Mouse (Mus musculus) stomach, embryonic 16.5 days (tissue): ENCODE data around the gene Tnnt3. TPM values are rescaled to one million over a fixed set of nuclear protein-coding genes. Genes with fewer than 3 reads are reported as not detected.

Experiments
- ATAC-seq: fragments of 200-750 bp; cut with Nextera tagmentation; 2 replicates; pipeline ENCODE4 v1.8.0; 2017; ENCODE audit warnings: moderate number of reproducible peaks, moderate TSS enrichment; ENCODE audit not compliant: insufficient read depth, low FRiP score
- H3K27ac ChIP-seq: fragments of 300-500 bp; sonication (generic); 2 replicates; pipeline ENCODE4 v1.5.1; 2014; ENCODE audit warnings: low read length
- H3K27me3 ChIP-seq: fragments of 300-500 bp; sonication (generic); 2 replicates; pipeline ENCODE4 v1.6.1; 2014; ENCODE audit warnings: low read length, control low read depth, mixed read lengths; ENCODE audit not compliant: control insufficient read depth, insufficient read depth
- H3K36me3 ChIP-seq: fragments of 300-500 bp; sonication (generic); 2 replicates; pipeline ENCODE4 v1.6.1; 2014; ENCODE audit warnings: low read length; ENCODE audit not compliant: control insufficient read depth, insufficient read depth
- H3K4me1 ChIP-seq: fragments of 300-500 bp; sonication (generic); 2 replicates; pipeline ENCODE4 v1.6.1; 2014; ENCODE audit warnings: low read length, control low read depth, mixed read lengths; ENCODE audit not compliant: control insufficient read depth, insufficient read depth
- H3K4me2 ChIP-seq: fragments of 300-500 bp; sonication (generic); 2 replicates; pipeline ENCODE4 v1.6.1; 2014; ENCODE audit warnings: low read depth, low read length, mixed read lengths
- H3K4me3 ChIP-seq: fragments of 300-500 bp; sonication (generic); replicated peaks from 2 replicates; pipeline ENCODE4 v1.5.1; 2014; ENCODE audit warnings: mild to moderate bottlenecking, low read length
- H3K9ac ChIP-seq: fragments of 300-500 bp; sonication (generic); 2 replicates; pipeline ENCODE4 v1.6.1; 2014; ENCODE audit warnings: low read length
- H3K9me3 ChIP-seq: fragments of 300-500 bp; sonication (generic); replicated peaks from 2 replicates; pipeline ENCODE4 v1.6.1; 2016; ENCODE audit warnings: low read length, control low read depth; ENCODE audit not compliant: control insufficient read depth
- WGBS: fragments of 180-500 bp; shearing (Covaris S2); extraction: QIAGEN DNeasy Blood & Tissue Kit; methylation state at CpG from one replicate; pipeline ENCODE4 v1.1.7; 2014; 5-methylcytosine and 5-hydroxymethylcytosine counted together
- polyA plus RNA-seq: library from polyadenylated mRNA; unstranded; fragments of >200 nt; fragmentation: Nextera tagmentation; extraction: Ambion mirVana; gene quantifications from 2 replicates; pipeline ENCODE4 v1.2.1, GENCODE M21; 2015

Gene Tnnt3
- 12.0 and 208 TPM in 2 replicates for polyA plus RNA-seq

DNA sequence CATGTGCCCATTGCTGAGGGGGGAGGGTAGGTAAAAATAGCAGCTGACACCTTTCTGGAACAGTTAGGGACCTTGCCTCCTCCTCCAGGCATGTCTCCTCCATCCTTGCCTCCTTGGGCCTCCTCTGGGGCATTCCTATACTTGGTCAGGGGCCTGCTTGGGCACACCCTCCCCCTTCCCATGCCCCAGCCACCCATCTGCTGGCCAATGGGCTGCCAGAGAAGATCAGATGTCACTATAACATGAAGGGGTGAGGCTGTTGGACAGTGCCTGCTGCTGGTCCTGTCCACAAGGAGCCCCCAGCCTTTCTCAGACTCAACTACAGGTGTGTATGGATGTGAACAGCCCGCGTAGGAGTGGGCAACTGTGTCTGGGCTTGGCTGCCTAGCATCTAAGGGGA lies at the start of gene Tnnt3:
Gene Tnnt3, plus strand, starts transcription at position 262 of the 400 bp plus-strand sequence.
- no peak within 1 kb of the TSS for H3K4me3 ChIP-seq
- peak within 1 kb of the TSS; percentile 18; the same call in 1 of the 2 replicates for H3K27ac ChIP-seq
- no peak within 1 kb of the TSS for H3K4me2 ChIP-seq
- no peaks in the 10 kb centered on the region for H3K27me3 ChIP-seq
- WGBS, result 88% methylated on average over 2 of the region's 2 CpGs
- no peaks in the 10 kb centered on the region for H3K4me1 ChIP-seq
- no peak; the same call in 1 of the 2 replicates for ATAC-seq
- no peak within 1 kb of the TSS; the same call in 1 of the 2 replicates for H3K9ac ChIP-seq
- no peaks in the 10 kb centered on the region for H3K9me3 ChIP-seq
- peaks cover 8% of the 10 kb centered on the region; the same call in 1 of the 2 replicates for H3K36me3 ChIP-seq

DNA sequence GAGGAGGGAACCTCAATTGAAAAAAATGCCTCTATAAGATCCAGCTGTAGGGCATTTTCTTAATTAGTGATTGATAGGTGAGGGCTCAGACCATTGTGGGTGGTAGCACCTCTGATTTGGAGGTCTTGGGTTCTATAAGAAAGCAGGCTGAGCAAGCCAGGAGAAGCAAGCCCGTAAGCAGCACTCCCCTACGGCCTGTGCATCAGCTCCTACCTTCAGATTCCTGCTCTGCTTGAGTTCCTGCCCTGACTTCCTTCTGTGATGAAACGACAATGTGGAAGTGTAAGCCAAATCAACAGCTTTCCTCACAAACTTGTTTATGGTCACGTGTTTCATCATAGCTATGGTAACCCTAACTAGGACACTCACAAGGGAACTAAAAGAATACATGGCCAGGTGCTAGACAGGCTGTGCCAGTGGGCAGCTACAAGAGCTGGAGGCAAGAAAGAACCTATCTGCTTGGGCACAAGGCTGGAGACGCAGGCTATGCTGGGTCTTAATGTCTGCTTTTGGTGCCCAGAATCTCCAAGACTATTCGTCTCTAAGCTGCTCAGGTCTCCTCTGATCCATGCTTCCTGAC lies 49.5 kb upstream of the Tnnt3 start:
- no peaks in the 10 kb centered on the region for H3K9me3 ChIP-seq
- H3K4me2 ChIP-seq, result no peak overlapping the region
- H3K9ac ChIP-seq, result no peak overlapping the region
- no peak overlapping the region for H3K4me3 ChIP-seq
- H3K36me3 ChIP-seq, result no peaks in the 10 kb centered on the region
- H3K4me1 ChIP-seq, result peaks cover 4% of the 10 kb centered on the region; the same call in 1 of the 2 replicates
- peak overlapping the region; percentile 3; the same call in 1 of the 2 replicates for H3K27ac ChIP-seq
- whole genome bisulfite sequencing, result 69% methylated on average over 6 of the region's 6 CpGs
- H3K27me3 ChIP-seq, result no peaks in the 10 kb centered on the region
- no peak for ATAC-seq

DNA sequence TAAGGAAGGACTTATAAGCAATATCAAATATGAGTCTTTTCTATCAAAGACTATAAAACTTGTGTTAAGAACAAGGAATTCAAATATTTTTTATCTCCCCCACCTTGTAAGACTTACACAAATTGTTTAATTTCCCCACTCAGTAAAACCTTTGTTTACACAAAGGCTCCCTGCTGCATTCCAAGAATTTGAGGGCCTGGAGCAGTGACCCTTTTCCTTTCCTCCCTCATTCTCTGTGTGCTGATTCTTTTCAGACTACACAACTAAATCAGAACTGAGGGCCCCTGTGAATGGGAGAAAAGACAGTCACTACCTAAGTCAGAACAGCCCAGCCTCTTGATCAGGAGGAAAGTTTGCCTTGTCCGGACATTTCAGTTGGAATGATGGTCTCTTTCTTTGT lies 43.9 kb upstream of the Tnnt3 start:
- Histone ChIP-seq H3K4me1 (peaks cover 33% of the 10 kb centered on the region), H3K4me2 (no peak overlapping the region), H3K9me3 (no peaks in the 10 kb centered on the region), H3K27me3 (no peaks in the 10 kb centered on the region), H3K27ac (peak overlapping the region; percentile 95), H3K4me3 (no peak overlapping the region), H3K9ac (no peak overlapping the region; the same call in 1 of the 2 replicates), H3K36me3 (no peaks in the 10 kb centered on the region)
- ATAC-seq, result no peak
- WGBS, result 31% methylated on average over 1 of the region's 1 CpGs

DNA sequence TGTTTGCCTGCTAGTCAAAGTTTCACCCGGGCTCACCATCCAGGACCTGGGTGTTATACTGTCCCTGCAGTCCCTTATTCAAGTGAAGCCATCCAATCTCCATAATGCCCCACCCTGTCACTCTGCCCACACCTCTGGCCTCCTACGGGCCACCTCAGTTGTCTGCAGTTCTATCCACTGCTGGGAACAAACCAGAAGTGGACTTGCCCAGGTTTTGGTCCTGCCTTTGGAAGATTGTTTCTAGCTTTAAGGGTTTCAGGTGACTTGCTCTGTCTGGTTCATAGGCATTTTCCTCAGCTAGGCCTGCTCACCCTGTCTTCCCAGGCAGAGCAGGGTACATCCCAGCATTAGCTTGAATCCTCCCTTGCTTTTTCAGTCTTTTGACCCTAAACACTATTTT lies 43.4 kb upstream of the Tnnt3 start:
- H3K27me3 ChIP-seq, result no peaks in the 10 kb centered on the region
- ATAC-seq, result no peak
- peaks cover 33% of the 10 kb centered on the region for H3K4me1 ChIP-seq
- no peak overlapping the region for H3K4me3 ChIP-seq
- H3K27ac ChIP-seq, result peak overlapping the region; percentile 95
- no peaks in the 10 kb centered on the region for H3K9me3 ChIP-seq
- no peaks in the 10 kb centered on the region for H3K36me3 ChIP-seq
- H3K9ac ChIP-seq, result peak overlapping the region; percentile 50
- 45% methylated on average over 2 of the region's 2 CpGs for WGBS
- H3K4me2 ChIP-seq, result no peak overlapping the region

DNA sequence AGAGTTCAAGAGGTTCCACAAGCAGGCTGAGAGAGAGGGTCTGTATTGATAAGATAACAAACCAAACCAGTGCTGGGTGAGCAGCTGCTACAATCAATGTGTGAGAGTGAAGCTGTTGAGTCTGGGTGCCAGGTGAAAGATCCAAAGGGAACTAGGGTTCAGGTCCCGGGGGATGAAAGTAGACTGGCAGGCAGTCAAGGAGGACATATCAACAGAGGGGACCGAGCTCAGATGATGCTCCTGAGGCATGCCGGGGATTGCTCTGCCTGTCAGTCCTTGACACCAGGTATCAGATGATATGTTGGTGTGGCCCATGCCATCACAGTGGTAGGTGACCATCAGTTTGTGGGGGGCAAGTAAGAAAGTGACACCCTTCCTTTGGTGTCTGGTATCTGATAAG lies 41.8 kb upstream of the Tnnt3 start:
- H3K36me3 ChIP-seq, result no peaks in the 10 kb centered on the region
- peak overlapping the region; percentile 95 for H3K27ac ChIP-seq
- H3K27me3 ChIP-seq, result no peaks in the 10 kb centered on the region
- no peaks in the 10 kb centered on the region for H3K9me3 ChIP-seq
- no peak overlapping the region for H3K4me3 ChIP-seq
- peaks cover 33% of the 10 kb centered on the region for H3K4me1 ChIP-seq
- WGBS, result 60% methylated on average over 3 of the region's 3 CpGs
- H3K9ac ChIP-seq, result no peak overlapping the region
- ATAC-seq, result no peak
- H3K4me2 ChIP-seq, result no peak overlapping the region

DNA sequence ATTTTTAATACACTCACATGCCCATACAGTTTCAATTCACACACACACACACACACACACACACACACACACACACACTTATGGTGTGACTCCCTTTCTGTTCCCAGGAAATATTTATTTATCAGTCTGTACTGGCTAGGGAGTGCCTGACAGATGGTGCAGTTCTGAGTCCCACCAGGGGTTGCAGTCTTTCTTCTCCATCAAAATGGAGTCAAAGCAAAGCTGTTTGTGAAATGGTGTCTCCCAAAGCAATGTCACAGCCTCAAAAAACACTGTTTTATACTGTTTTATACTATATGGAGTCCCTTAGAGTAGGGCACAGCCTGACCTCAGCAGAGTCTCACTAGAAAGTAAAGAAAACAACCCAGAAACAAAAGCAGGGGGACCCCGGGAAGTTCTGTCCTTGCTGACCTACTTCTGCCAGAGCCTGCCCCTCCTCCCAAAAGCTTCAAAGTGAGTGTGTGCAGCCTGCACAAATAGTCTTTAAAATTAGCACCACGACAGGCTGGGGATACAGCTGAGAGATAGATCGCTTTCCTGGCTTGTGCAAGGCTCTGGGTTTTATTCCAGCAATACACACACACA lies 41.3 kb upstream of the Tnnt3 start:
- Histone ChIP-seq H3K9me3 (no peaks in the 10 kb centered on the region), H3K4me2 (no peak overlapping the region; the same call in 1 of the 2 replicates), H3K4me3 (no peak overlapping the region), H3K27ac (peak overlapping the region; percentile 95), H3K27me3 (no peaks in the 10 kb centered on the region), H3K4me1 (peaks cover 33% of the 10 kb centered on the region), H3K36me3 (no peaks in the 10 kb centered on the region), H3K9ac (peak overlapping the region; percentile 13; the same call in 1 of the 2 replicates)
- 15% methylated on average over 3 of the region's 3 CpGs for WGBS
- ATAC-seq, result peak; percentile 44; the same call in 1 of the 2 replicates

DNA sequence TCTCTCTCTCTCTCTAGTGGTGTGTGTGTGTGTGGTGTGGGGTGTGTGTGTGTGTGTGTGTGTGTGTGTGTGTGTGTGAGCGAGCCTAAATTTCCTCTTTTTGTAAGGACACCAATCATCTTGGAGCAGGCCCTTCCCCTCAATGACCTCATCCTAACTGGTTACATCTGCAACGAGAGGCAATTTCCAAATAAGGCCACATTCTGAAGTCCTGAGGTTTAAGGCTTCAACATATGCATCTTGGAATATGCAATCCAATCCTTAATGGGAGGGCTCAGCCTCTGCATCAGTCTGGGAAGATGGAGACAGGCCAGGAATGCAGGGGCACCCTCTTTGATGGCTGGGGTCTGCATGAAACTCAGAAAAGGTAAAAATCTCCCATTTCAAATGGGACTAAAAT lies 40.6 kb upstream of the Tnnt3 start:
- no peak overlapping the region for H3K4me2 ChIP-seq
- 20% methylated on average over 2 of the region's 2 CpGs for WGBS
- ATAC-seq, result peak; percentile 88
- no peak overlapping the region for H3K4me3 ChIP-seq
- H3K36me3 ChIP-seq, result no peaks in the 10 kb centered on the region
- peak overlapping the region; percentile 95 for H3K27ac ChIP-seq
- no peaks in the 10 kb centered on the region for H3K27me3 ChIP-seq
- H3K9me3 ChIP-seq, result no peaks in the 10 kb centered on the region
- H3K9ac ChIP-seq, result peak overlapping the region; percentile 52; the same call in 1 of the 2 replicates
- H3K4me1 ChIP-seq, result peaks cover 33% of the 10 kb centered on the region

DNA sequence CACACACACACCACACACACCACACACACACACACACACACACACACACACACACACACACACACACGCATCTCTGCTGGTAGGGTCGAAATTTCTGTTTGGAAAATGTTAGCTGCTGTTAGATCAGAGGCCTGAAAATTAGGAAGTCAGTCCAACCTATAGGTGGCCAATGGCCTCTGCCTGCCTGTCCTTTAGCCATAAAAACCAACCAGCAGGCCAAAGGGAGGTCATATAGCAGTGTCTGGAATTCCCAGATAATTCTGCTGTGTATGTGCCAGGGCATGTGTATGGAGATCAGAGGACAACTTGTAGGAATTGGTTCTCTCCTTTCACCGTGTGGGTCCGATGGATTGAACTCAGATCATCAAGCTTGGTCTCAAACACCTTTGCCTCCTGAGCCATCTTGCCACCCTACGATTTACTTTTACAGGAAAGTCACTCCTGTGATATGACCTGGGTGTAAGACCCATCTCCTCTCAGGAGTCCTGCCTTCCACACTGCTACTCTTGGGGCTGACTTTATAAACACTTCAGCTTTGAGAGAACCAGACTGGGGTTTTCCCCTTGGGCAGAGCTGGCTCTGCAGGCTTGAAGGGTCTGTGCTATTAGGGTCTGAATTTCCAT lies 39.8 kb upstream of the Tnnt3 start:
- H3K9ac ChIP-seq, result peak overlapping the region; percentile 40
- WGBS, result 53% methylated on average over 5 of the region's 5 CpGs
- H3K4me1 ChIP-seq, result peaks cover 33% of the 10 kb centered on the region
- no peaks in the 10 kb centered on the region for H3K36me3 ChIP-seq
- H3K4me3 ChIP-seq, result no peak overlapping the region
- no peak overlapping the region for H3K4me2 ChIP-seq
- H3K27ac ChIP-seq, result peak overlapping the region; percentile 95
- ATAC-seq, result no peak
- no peaks in the 10 kb centered on the region for H3K27me3 ChIP-seq
- no peaks in the 10 kb centered on the region for H3K9me3 ChIP-seq

DNA sequence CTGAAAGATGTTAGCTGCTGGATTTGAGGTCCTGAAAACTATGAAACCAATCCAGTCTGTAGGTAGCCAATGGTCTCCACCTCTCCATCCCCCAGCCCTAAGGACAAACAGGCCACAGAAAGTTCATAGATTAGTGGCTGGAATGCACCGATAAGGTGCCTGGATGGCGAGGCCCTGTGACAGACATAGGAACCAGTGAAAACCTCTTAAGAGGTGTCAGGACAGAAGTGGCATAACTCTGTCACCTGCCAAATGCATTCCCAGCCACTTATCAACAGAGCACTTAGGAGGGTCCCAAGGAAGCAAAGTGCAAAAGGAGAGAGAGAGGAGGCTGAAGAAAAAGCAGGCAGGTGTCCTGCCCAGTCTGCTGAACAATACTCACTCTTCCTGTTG lies 39.3 kb upstream of the Tnnt3 start:
- Histone ChIP-seq H3K4me3 (no peak overlapping the region), H3K4me1 (peaks cover 28% of the 10 kb centered on the region), H3K9ac (peak overlapping the region; percentile 40; the same call in 1 of the 2 replicates), H3K4me2 (no peak overlapping the region), H3K36me3 (no peaks in the 10 kb centered on the region), H3K27me3 (no peaks in the 10 kb centered on the region), H3K27ac (peak overlapping the region; percentile 95), H3K9me3 (no peaks in the 10 kb centered on the region)
- WGBS, result 49% methylated on average over 2 of the region's 2 CpGs
- ATAC-seq, result no peak
